Mouse (Mus musculus) left cerebral cortex, postnatal 4 days (tissue): ENCODE data around the gene Disc1. TPM values are rescaled to one million over a fixed set of nuclear protein-coding genes. Genes with fewer than 3 reads are reported as not detected.
A peak's percentile ranks its signal among the peaks of the same experiment; 100 is the strongest.

Experiments used
- DNase-seq: peaks from one replicate; pipeline ENCODE4 v3.0.0-alpha.2; 2022
- intact Hi-C: fragments of 180-260 bp; cut with DNase I; formaldehyde crosslinking; loops from one replicate; pipeline ENCODE4 v1.15.1; 2025
- total RNA-seq, 2 experiments: library from RNA; stranded (reverse); gene quantifications; 2 replicates each; pipeline ENCODE4 v1.2.3; 2021

Disc1 gene
- total RNA-seq, 2 experiments from 2014 or later, result 3.9 to 4.4 TPM

DNA sequence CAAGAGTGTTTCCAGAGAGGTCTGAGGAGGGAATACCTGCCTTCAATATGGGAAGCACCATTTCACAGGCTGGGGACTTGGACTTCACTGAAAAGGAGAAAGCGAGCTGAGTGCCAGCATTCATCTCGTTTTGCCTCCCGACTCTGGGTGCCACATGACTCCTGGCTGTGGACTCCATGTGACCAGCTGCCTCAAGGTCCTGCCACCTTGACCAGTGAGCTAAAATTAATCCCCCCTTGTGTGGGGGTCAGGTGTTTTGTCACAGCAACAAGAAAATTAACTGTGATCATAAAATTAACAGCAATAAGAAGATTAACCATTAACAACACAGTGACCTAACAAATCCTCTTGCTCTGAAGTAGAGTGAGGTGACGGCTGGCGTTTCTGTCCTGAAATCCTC is 61.3 kb downstream of the Disc1 start:
- intact Hi-C loops, result no loop called here

GRCm38 (mm10) chr8:125116616-125117015 is 62.6 kb downstream of the Disc1 start:
- intact Hi-C loops, result no loop called here
- DNase-seq, result peak; percentile 57

More for the DNA sequence above, 61.3 kb downstream of the Disc1 start:
- DNase-seq, result no peak

- intact Hi-C loops, result no loop called here
- DNase-seq, result no peak
Observed at GRCm38 (mm10) chr8:125126482-125126881, 72.5 kb downstream of the Disc1 start.

DNA sequence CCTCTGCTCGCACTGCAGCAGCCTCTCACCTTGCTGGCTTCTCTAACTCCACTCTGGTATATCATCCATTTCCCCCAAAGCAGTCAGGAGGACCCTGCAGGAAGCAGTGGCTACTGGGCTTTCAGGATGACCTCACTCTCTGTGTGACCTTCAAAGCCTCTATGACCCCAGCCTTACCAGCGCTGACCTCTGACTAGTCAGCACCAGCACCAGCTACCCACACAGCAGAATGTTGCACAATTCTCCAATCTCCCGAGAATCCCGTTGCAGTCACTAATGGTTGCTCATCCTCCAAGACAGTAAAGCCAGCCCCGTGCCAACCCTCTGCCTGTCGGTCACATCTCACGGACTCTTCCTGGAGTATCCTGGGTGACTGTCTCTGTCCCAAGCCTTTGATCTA is 73.6 kb downstream of the Disc1 start:
- intact Hi-C loops, result no loop called here

DNA sequence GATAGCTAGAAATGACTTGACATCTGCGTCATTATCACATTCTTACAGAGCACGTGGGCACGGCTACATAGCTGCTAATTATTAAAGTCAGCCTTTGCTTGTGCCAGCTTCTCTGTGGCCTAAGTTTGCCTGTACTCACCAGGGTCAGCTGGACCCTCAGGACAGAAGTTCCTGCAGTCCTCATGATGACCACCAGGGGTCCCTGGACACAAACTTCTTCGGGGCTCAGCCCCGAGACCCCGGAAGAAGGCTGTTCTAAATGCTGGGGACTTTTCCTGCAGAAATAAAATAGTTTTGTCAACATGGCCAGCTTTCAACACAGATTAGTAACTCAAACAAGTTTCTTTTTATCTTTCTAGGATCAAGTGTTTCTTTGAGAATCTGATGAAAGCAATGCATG is 74.3 kb downstream of the Disc1 start:
- intact Hi-C loops, result no loop called here
- peak; percentile 67 for DNase-seq

More for the DNA sequence above, 73.6 kb downstream of the Disc1 start:
- DNase-seq, result no peak

DNA sequence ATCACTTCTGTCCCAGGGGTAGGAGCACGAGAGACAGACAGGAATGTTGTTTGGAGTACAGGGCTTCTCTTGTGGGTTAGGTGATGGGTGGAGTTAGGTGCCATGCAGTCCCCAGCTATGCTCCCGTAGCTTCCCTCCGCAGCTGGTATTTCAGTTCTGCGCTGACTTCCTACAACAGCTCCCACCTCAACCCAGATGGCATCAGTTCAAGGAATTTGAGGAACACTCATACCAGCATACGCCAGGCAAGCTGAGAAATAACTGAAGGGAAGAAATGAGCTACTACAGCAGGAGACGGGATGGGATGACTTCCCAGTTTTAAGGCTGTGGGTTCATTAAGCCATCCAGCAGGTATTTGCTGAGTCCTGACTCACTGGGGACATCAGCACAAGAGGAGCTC is 76.8 kb downstream of the Disc1 start:
- intact Hi-C loops, result no loop called here
- DNase-seq, result no peak

DNA sequence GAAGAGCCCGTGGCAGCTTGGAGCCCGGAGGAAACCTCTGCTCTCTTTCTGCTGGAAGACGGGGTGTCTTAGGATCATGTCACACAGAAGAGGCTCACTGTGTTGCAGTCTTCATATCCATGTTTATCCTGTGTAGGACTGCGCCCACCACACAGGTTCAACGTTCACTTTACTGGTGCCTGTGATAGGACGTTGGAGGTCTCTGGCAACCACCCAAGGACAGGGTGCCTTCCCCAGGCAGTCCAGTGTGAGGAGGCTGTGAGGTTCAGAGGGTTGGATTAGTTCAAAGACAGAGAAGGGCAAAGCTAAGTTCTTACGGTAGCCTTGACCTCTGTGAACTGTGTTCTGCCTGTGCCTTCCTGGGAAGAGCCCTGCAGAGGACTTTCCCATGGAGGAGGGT is 77.3 kb downstream of the Disc1 start:
- intact Hi-C loops, result no loop called here
- no peak for DNase-seq

- DNase-seq, result no peak
- intact Hi-C loops, result no loop called here
Observed at GRCm38 (mm10) chr8:125133685-125134114, 79.7 kb downstream of the Disc1 start.

DNA sequence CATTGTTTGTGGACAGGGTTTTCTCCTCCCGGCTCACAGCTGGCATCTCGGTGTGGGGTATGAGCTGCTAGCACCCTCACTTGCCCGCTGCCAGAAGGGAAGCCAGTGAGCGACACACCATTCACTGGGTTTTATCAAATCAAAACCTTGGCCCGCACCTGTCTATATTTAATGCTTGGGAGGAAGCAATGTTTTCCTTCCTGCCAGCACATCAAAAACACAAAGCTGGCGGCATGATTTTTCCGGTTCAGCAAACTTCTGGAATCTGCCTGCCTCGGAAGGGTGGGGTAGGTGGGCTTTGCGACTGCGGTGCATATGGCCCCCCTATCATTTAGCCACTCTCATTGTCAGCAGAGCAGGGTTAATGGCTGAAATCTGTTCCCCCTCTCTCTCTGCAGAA is 80.9 kb downstream of the Disc1 start:
- peak; percentile 34 for DNase-seq
- intact Hi-C loops, result no loop called here

- intact Hi-C loops, result no loop called here
- peak; percentile 83 for DNase-seq
Observed at GRCm38 (mm10) chr8:125139689-125140150, 85.7 kb downstream of the Disc1 start.

DNA sequence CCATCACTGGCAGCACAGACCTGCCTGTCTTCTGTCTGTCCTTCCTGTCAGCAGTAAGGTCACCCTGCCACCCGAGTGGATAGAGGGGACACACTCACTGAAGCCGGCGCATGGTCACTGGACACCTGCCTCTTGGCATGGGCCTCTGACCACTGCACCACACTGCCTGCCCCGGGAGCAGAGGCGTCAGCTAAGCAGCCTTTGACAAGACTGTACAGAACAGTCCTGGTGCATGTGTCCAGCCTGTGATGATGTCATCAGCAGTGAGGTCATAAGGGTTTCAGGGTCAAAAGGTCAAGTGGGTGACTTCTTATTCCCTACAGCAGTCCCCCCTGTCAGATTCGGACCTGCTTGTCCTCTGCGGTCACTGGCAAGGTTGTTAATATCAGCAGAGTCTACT is 87.0 kb downstream of the Disc1 start:
- no peak for DNase-seq
- intact Hi-C loops, result no loop called here

- DNase-seq, result no peak
- intact Hi-C loops, result no loop called here
Observed at GRCm38 (mm10) chr8:125156863-125157640, 103.1 kb downstream of the Disc1 start.

GRCm38 (mm10) chr8:125157641-125158005 is 103.6 kb downstream of the Disc1 start:
- intact Hi-C loops, result no loop called here
- DNase-seq, result no peak

- intact Hi-C loops, result no loop called here
- no peak for DNase-seq
Observed at GRCm38 (mm10) chr8:125159387-125159786, 105.4 kb downstream of the Disc1 start.

DNA sequence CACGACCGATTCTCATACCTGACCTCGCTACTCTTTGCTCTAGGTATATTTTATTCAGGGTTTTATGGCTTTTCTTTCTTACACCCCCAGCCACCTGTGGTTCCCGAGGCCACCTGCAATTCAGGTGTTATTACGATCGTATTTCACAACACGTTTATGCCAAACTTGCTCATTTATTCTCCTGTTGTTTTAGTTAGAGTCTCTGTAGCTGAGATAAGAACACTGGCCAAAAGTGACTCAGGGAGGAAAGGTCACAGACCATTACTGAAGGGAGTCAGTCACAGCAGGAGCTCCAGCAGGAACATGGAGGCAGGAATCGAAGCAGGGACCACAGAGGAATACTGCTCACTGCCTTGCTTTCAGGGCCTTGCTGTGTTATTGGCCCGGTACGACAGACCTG is 109.5 kb downstream of the Disc1 start:
- intact Hi-C loops, result no loop called here

GRCm38 (mm10) chr8:125163906-125164305 is 109.9 kb downstream of the Disc1 start:
- no peak for DNase-seq
- intact Hi-C loops, result no loop called here

More for the DNA sequence above, 109.5 kb downstream of the Disc1 start:
- no peak for DNase-seq

DNA sequence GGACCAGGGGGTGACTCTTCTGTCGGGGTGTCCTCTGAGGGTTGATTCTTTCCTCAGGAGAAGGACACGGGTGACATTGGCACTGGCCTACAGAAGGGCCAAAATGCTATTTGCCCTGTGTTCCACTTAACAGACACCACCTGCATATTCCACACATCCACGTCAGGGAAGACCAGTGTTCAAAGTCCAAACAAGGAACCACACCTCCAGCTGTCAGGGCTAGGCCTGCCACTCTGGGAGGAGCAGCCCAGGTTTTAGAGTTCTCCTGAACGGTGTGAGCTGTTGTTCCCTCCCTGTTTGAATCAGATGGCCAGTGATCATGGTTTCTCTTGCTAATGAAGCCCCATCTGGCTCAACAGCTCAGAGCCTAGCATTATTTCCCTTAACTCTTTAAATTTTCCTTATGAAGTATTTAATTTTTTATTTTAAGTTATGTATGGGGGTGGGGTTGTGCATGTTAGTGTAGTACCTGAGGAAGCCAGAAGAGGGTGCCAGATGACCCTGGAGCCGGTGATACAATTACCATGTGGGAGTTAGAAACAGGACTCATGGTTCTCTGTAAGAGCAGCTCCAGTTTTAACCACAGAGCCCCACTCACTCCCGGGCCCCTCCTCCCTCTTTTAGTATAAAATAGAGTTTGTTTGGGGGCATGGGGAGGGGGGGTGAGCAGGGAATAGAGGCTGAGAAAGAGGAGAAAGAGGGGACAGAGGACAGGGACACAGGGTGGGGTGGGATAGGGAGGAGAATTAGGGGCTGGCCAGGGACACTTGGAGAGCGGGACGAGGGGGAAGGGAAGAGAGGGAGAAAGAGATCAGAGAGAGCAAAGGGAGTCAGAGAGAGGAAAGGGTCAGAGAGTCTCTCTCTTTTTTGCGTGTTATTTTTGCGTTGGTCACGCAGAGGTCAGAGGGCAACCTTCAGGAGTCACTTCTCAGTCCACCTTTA is 111.8 kb downstream of the Disc1 start:
- DNase-seq, result peak; percentile 48
- intact Hi-C loops, result no loop called here

DNA sequence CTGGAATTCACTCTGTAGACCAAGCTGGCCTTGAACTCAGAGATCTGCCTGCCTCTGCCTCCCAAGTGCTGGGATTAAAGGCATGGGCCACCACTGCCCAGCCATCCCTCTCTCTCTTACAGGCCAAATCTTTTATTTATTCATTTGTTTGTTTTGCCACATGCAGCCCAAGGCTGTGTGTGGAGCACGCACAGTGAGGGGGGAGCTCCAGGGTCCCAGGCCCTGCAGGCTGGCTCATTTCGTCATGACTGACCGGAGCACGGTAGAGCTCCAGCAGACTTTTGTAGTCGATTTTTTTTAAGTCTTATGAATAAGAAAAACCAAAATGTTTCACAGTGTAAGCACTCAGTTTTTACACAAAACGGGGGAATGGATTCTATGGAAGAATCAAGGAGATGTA is 112.5 kb downstream of the Disc1 start:
- intact Hi-C loops, result no loop called here
- DNase-seq, result no peak

DNA sequence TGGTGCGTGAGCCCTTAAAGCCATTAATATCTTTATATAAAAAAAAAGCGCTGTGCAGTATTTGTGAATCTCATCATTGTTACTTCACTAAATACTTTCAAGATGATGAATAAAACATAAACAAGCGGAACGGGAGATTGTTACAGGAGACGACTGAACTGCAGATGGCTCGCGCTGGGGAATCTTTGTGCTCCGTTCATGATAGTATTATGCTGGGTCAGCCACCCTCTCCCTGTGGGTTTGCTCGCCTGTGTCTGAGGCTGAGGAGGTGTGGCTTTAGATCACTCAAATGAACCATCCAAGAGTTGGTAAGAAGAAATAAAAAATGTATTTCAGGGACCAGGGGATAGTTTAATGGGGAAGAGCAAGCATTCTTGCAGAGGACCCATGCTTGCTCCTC is 113.0 kb downstream of the Disc1 start:
- DNase-seq, result no peak
- intact Hi-C loops, result no loop called here

DNA sequence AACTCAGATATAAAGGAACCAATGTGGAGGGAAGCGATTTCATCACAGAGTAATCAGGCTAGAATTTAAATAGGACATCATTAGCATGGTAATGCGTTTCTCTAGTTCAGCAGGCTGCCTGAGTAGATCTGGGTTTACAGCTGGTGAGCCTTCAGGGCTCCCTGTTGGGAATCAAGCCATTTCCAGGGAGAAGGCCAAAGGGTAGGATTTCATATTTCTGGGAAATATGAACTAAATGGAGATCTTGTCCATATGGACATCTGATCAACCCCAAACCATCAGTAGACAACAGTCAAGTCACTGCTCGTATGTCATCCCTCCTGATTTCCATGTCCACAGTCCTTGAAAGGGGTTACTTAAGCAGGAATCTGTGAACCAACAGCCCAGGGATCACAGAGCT is 115.6 kb downstream of the Disc1 start:
- intact Hi-C loops, result no loop called here
- DNase-seq, result no peak

GRCm38 (mm10) chr8:125171531-125171930 is 117.5 kb downstream of the Disc1 start:
- intact Hi-C loops, result no loop called here
- no peak for DNase-seq

DNA sequence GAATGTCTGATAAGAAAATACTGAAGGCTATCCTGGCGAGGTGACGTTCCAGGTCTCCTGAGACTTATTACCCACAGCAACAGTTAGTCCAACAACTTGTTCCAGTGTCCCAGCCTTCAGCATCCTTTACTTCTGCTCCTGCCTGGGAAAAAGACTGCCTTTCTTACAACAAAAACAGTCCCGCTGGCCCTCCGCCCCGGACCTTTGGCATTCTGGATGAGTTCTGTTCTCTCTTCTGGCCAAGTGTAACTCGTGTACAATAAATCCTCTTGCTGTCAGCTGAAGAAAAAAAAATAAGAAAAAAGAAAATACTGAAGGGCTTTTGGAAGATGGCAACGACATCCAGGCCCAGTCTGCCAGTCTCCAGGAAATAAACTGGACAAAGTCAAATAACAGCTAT is 120.2 kb downstream of the Disc1 start:
- peak; percentile 58 for DNase-seq

More for the DNA sequence above, 120.2 kb downstream of the Disc1 start:
- intact Hi-C loops, result no loop called here
